Mouse (Mus musculus) heart, adult 2 months (tissue): ENCODE results near the gene Stim1.

Source experiments
- CTCF ChIP-seq: fragments of 200-600 bp; IDR thresholded peaks from 2 replicates; pipeline ENCODE4 v1.8.1; 2022; ENCODE audit warnings: antibody characterized with exemption, mild to moderate bottlenecking, moderate library complexity
- EP300 ChIP-seq: fragments of 200-500 bp; IDR thresholded peaks from 2 replicates; pipeline ENCODE4 v1.6.1; 2011; ENCODE audit warnings: low read depth, low read length, control low read depth; ENCODE audit not compliant: insufficient read depth
- POLR2A ChIP-seq: fragments of 200-500 bp; IDR thresholded peaks from 2 replicates; pipeline ENCODE4 v1.6.1; 2011; ENCODE audit warnings: mild to moderate bottlenecking, low read depth, low read length, control low read depth; ENCODE audit not compliant: insufficient read depth

DNA sequence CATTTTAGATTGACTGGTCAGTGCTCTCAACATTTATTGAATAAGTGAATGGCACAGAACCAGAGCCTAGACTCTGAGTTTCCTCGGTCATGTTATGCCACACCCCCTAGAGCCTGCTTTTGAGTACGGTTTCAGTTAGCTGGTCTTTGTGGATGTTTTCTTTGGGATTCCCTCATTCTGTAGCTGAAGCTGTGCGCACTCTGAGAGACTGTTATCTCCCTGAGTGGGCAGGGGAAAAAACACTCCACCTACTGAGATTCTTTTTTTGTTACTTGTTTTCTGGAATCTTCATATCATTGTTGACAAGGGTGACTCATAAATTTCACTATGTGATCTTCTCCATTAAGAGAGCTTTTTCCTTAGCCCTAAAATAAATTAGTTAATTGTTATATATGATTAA, 63.9 kb downstream of the Stim1 start:
- TF ChIP-seq CTCF (no peak), EP300 (no peak), POLR2A (no peak)
